Mouse (Mus musculus): ENCODE measurements around the gene Mical3.

GRCm38 (mm10) chr6:120911213-120912007, 219.4 kb downstream of the Mical3 start:
- no peak for TF ChIP-seq GATA1 (IDR thresholded peaks at IDR 0.05; ENCODE audit: borderline replicate concordance, low read length)
- TF ChIP-seq FLI1 (IDR thresholded peaks at IDR 0.05; ENCODE audit: low read length), result no peak
